Mouse (Mus musculus): ENCODE measurements around the gene 4930503B20Rik.

The 4930503B20Rik gene

GRCm38 (mm10) chr3:146653692-146654091 is 2.6 kb upstream of the 4930503B20Rik start:
- in situ Hi-C loops (cut with MboI; ENCODE audit: low sequenced_read_pairs) = no loop called here

- in situ Hi-C loops (cut with MboI; ENCODE audit: low sequenced_read_pairs) = no loop called here
Observed at GRCm38 (mm10) chr3:146652431-146652830, 1.3 kb upstream of the 4930503B20Rik start.

GRCm38 (mm10) chr3:146650716-146651115 is 401 bp downstream of the 4930503B20Rik start:
- in situ Hi-C loops (cut with MboI; ENCODE audit: low sequenced_read_pairs) = no loop called here

GRCm38 (mm10) chr3:146649311-146649894 is 1.7 kb downstream of the 4930503B20Rik start:
- in situ Hi-C loops (cut with MboI; ENCODE audit: low sequenced_read_pairs) = no loop called here

- in situ Hi-C loops (cut with MboI; ENCODE audit: low sequenced_read_pairs) = no loop called here
Observed at GRCm38 (mm10) chr3:146641818-146642427, 9.2 kb downstream of the 4930503B20Rik start.

- in situ Hi-C loops (cut with MboI; ENCODE audit: low sequenced_read_pairs) = no loop called here
Observed at GRCm38 (mm10) chr3:146632506-146632905, 18.6 kb downstream of the 4930503B20Rik start.

GRCm38 (mm10) chr3:146628227-146628982 is 22.7 kb downstream of the 4930503B20Rik start:
- in situ Hi-C loops (cut with MboI; ENCODE audit: low sequenced_read_pairs) = no loop called here

GRCm38 (mm10) chr3:146625766-146626165 is 25.4 kb downstream of the 4930503B20Rik start:
- in situ Hi-C loops (cut with MboI; ENCODE audit: low sequenced_read_pairs) = no loop called here

GRCm38 (mm10) chr3:146621966-146622365 is 29.2 kb downstream of the 4930503B20Rik start:
- in situ Hi-C loops (cut with MboI; ENCODE audit: low sequenced_read_pairs) = no loop called here

- in situ Hi-C loops (cut with MboI; ENCODE audit: low sequenced_read_pairs) = no loop called here
Observed at GRCm38 (mm10) chr3:146620555-146621249, 30.4 kb downstream of the 4930503B20Rik start.

- in situ Hi-C loops (cut with MboI; ENCODE audit: low sequenced_read_pairs) = no loop called here
Observed at GRCm38 (mm10) chr3:146620101-146620500, 31.0 kb downstream of the 4930503B20Rik start.

- in situ Hi-C loops (cut with MboI; ENCODE audit: low sequenced_read_pairs) = no loop called here
Observed at GRCm38 (mm10) chr3:146618357-146618756, 32.8 kb downstream of the 4930503B20Rik start.

- in situ Hi-C loops (cut with MboI; ENCODE audit: low sequenced_read_pairs) = no loop called here
Observed at GRCm38 (mm10) chr3:146617946-146618345, 33.2 kb downstream of the 4930503B20Rik start.

GRCm38 (mm10) chr3:146616533-146617283 is 34.4 kb downstream of the 4930503B20Rik start:
- in situ Hi-C loops (cut with MboI; ENCODE audit: low sequenced_read_pairs) = no loop called here

- in situ Hi-C loops (cut with MboI; ENCODE audit: low sequenced_read_pairs) = no loop called here
Observed at GRCm38 (mm10) chr3:146615496-146615895, 35.6 kb downstream of the 4930503B20Rik start, which contains the start of gene Dnase2b. Gene Dnase2b (minus strand): TSS chr3:146615596.

- in situ Hi-C loops (cut with MboI; ENCODE audit: low sequenced_read_pairs) = no loop called here
Observed at GRCm38 (mm10) chr3:146611821-146612220, 39.3 kb downstream of the 4930503B20Rik start.

- in situ Hi-C loops (cut with MboI; ENCODE audit: low sequenced_read_pairs) = no loop called here
Observed at GRCm38 (mm10) chr3:146611261-146611660, 39.9 kb downstream of the 4930503B20Rik start.

GRCm38 (mm10) chr3:146610322-146610721 is 40.8 kb downstream of the 4930503B20Rik start:
- in situ Hi-C loops (cut with MboI; ENCODE audit: low sequenced_read_pairs) = no loop called here

GRCm38 (mm10) chr3:146607368-146607767 is 43.7 kb downstream of the 4930503B20Rik start:
- in situ Hi-C loops (cut with MboI; ENCODE audit: low sequenced_read_pairs) = no loop called here

GRCm38 (mm10) chr3:146604647-146605046 is 46.5 kb downstream of the 4930503B20Rik start:
- in situ Hi-C loops (cut with MboI; ENCODE audit: low sequenced_read_pairs) = no loop called here

GRCm38 (mm10) chr3:146602531-146602930 is 48.6 kb downstream of the 4930503B20Rik start:
- in situ Hi-C loops (cut with MboI; ENCODE audit: low sequenced_read_pairs) = no loop called here

Data from CH12F3 (cell line).